Comparison of ENCODE assay signal across 8 mouse cellular contexts in the genomic region with DNA sequence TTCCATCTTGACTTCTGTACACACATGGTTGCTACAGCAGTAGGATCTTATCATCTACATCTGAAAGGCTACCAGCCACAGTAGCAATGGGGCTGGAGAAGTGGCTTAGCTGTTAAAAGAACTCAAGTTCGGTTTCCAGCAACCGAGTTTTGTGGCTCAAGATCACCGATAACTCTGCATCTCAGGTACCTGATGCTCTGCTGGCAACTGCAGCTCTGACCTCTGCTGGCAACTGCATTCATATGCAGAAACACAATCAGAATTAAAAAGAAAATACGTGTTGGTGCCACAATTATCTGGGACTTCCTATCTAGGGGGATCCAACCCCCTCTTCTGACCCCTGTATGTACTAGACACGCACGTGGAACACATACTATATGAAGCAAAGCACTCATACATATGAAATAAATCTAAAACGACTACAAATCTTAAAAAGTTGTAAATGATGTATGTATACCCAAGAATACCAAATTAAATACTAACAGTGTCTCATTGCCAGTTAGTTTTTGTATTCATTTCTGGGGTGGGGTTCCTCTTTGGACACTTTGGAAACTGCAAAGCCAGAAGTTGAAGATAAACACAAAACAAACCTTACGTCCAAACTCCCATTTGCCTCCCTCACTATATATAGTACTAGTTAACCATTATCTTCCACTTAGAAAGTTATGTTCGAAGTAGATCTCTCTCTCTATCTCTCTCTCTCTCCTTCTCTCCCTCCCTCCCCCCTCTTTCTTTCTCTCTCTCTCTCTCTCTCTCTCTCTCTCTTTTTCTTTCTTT. TPM values are rescaled to one million over a fixed set of nuclear protein-coding genes. Genes with fewer than 3 reads are reported as not detected.
A peak's percentile ranks its signal among the peaks of the same experiment; 100 is the strongest.
DNase-seq lines count a peak whose midpoint lies in the region; ATAC-seq and TF ChIP-seq lines count a peak whose summit lies in the region.

No protein-coding gene starts in this region.

- TF ChIP-seq POLR2A in lung, adult 2 months (IDR thresholded peaks at IDR 0.05; ENCODE audit: borderline replicate concordance, extremely low read depth, low read depth, low read length): no peak

- H3K4me3 ChIP-seq in lung, adult 2 months (replicated peaks; ENCODE audit: extremely low read depth, low read depth, low read length): peak overlapping the region; percentile 15
- peak overlapping the region; percentile 93 for H3K4me3 ChIP-seq in hindbrain, embryonic 10.5 days
- H3K4me3 ChIP-seq in lung, postnatal 0 days (ENCODE audit: low read depth, low read length): peak overlapping the region; percentile 74; the same call in 1 of the 2 replicates

- H3K9ac ChIP-seq in lung, postnatal 0 days (replicated peaks; ENCODE audit: low read depth): no peak overlapping the region

- H3K27me3 ChIP-seq in hindbrain, embryonic 10.5 days (ENCODE audit: insufficient read depth, poor library complexity, severe bottlenecking): no peaks in the 10 kb centered on the region
- H3K27me3 ChIP-seq in lung, postnatal 0 days (replicated peaks; ENCODE audit: insufficient read depth, low read length): no peaks in the 10 kb centered on the region

- peak; percentile 45 for TF ChIP-seq CTCF in lung, adult 2 months (IDR thresholded peaks at IDR 0.05; ENCODE audit: insufficient read depth, low read length)
- peak; percentile 54 for TF ChIP-seq CTCF in lung, postnatal 0 days (IDR thresholded peaks at IDR 0.05)

- no peaks in the 10 kb centered on the region; the same call in 1 of the 2 replicates for H3K4me1 ChIP-seq in lung, adult 2 months (ENCODE audit: control insufficient read depth, insufficient read depth, low read length)
- H3K4me1 ChIP-seq in hindbrain, embryonic 10.5 days (replicated peaks): peaks cover 20% of the 10 kb centered on the region
- peaks cover 5% of the 10 kb centered on the region; the same call in 1 of the 2 replicates for H3K4me1 ChIP-seq in lung, postnatal 0 days (ENCODE audit: insufficient read depth, low read depth, low read length)

- no peaks in the 10 kb centered on the region for H3K9me3 ChIP-seq in hindbrain, embryonic 10.5 days
- H3K9me3 ChIP-seq in lung, postnatal 0 days (ENCODE audit: low read length): no peaks in the 10 kb centered on the region

- peaks cover 4% of the 10 kb centered on the region for H3K36me3 ChIP-seq in hindbrain, embryonic 10.5 days
- no peaks in the 10 kb centered on the region for H3K36me3 ChIP-seq in lung, postnatal 0 days (ENCODE audit: insufficient read depth, low read length)

- ATAC-seq in lung, postnatal 0 days: no peak

- 12% methylated on average over 9 of the region's 9 CpGs for WGBS in lung, adult 2 months
- 26% methylated on average over 9 of the region's 9 CpGs for WGBS in hindbrain, embryonic 10.5 days
- 13% methylated on average over 9 of the region's 9 CpGs for WGBS in lung, postnatal 0 days

- no peak for TF ChIP-seq EP300 in lung, postnatal 0 days (IDR thresholded peaks at IDR 0.05)

- no peak overlapping the region for H3K27ac ChIP-seq in hindbrain, embryonic 10.5 days
- H3K27ac ChIP-seq in lung, postnatal 0 days (ENCODE audit: low read length): no peak overlapping the region

- no peak for DNase-seq in lung, adult 2 months
- no peak for DNase-seq in lung, adult 18-20 months
- peak; percentile 7 for DNase-seq in T-cell, adult 2 months (ENCODE audit: low spot score)
- no peak for DNase-seq in hindbrain, embryonic 10.5 days (ENCODE audit: low spot score)
- DNase-seq in lung, postnatal 0 days (ENCODE audit: low spot score): peak; percentile 26
- no peak for DNase-seq in cerebellum, postnatal 4 days (ENCODE audit: low spot score in 2 of 2)
- DNase-seq in left cerebral cortex, adult 11 months (ENCODE audit: low spot score): no peak
- DNase-seq in frontal cortex, adult 2 months (ENCODE audit: extremely low spot score in 1 of 2, low spot score in 1 of 2): no peak

- H3K4me2 ChIP-seq in lung, postnatal 0 days (replicated peaks; ENCODE audit: low read depth, low read length): peak overlapping the region; percentile 60

RNA-seq across cellular contexts. Expression of a gene that starts 0.7 kb away (rescaled TPM):
- 35.2 and 50.0 TPM in 2 replicates for polyA plus RNA-seq in lung, adult 2 months (2012; rRNA removed)
- 58.1 and 70.7 TPM in 2 replicates for polyA plus RNA-seq in hindbrain, embryonic 10.5 days (2016; fragmentation: Nextera tagmentation; extraction: Ambion mirVana)
- polyA plus RNA-seq in lung, postnatal 0 days (2015; fragmentation: Nextera tagmentation; extraction: Ambion mirVana): 63.6 and 65.2 TPM in 2 replicates
- polyA plus RNA-seq in frontal cortex, adult 2 months (2012; rRNA removed): 46.0 and 49.7 TPM in 2 replicates

Comparison
In these comparisons a context has a peak if more than half of its experiments do, and no peak if none do; other contexts are left out.
1. DNase-seq: peak in T-cell, adult 2 months (single experiment) and lung, postnatal 0 days (single experiment); none in lung, adult 2 months (single experiment), lung, adult 18-20 months (0 of 2), hindbrain, embryonic 10.5 days (single experiment), cerebellum, postnatal 4 days (0 of 2), left cerebral cortex, adult 11 months (single experiment) and frontal cortex, adult 2 months (0 of 2).
2. H3K4me3 ChIP-seq: peak in every context shown above with its lines; median percentile 93 in hindbrain, embryonic 10.5 days; 74 in lung, postnatal 0 days; 15 in lung, adult 2 months.